Mouse (Mus musculus) stomach, postnatal 0 days (tissue): ENCODE results near the gene Ubald2. TPM values are rescaled to one million over a fixed set of nuclear protein-coding genes. Genes with fewer than 3 reads are reported as not detected.
A peak's percentile ranks its signal among the peaks of the same experiment; 100 is the strongest.
"Not testable (repeated sequence)": the region's sequence is repeated elsewhere in the genome, so short reads cannot be mapped to it uniquely, and the experiment has no call there.

ENCODE experiments used
- ATAC-seq: fragments of 200-750 bp; cut with Nextera tagmentation; 2 replicates; pipeline ENCODE4 v1.8.0; 2017; ENCODE audit not compliant: low FRiP score, low TSS enrichment
- DNase-seq: peaks from one replicate; pipeline ENCODE4 v3.0.0-alpha.2; 2016; ENCODE audit warnings: low spot score
- H3K27ac ChIP-seq: fragments of 300-500 bp; sonication (generic); replicated peaks from 2 replicates; pipeline ENCODE4 v1.5.1; 2014; ENCODE audit warnings: mild to moderate bottlenecking, control low read depth
- H3K27me3 ChIP-seq: fragments of 300-500 bp; sonication (generic); 2 replicates; pipeline ENCODE4 v1.6.1; 2014; ENCODE audit warnings: low read length; ENCODE audit not compliant: control insufficient read depth, insufficient read depth
- H3K36me3 ChIP-seq: fragments of 300-500 bp; sonication (generic); 2 replicates; pipeline ENCODE4 v1.6.1; 2014; ENCODE audit warnings: low read length, mixed read lengths; ENCODE audit not compliant: control insufficient read depth, insufficient read depth
- H3K4me1 ChIP-seq: fragments of 300-500 bp; sonication (generic); replicated peaks from 2 replicates; pipeline ENCODE4 v1.6.1; 2014; ENCODE audit warnings: antibody characterized with exemption; ENCODE audit not compliant: control insufficient read depth, insufficient read depth
- H3K4me2 ChIP-seq: fragments of 300-500 bp; sonication (generic); replicated peaks from 2 replicates; pipeline ENCODE4 v1.6.1; 2014; ENCODE audit warnings: low read depth, mild to moderate bottlenecking, control low read depth, moderate library complexity
- H3K4me3 ChIP-seq: fragments of 300-500 bp; sonication (generic); 2 replicates; pipeline ENCODE4 v1.5.1; 2014; ENCODE audit warnings: low read depth, low read length, control low read depth
- H3K9ac ChIP-seq: fragments of 300-500 bp; sonication (generic); 2 replicates; pipeline ENCODE4 v1.6.1; 2014; ENCODE audit warnings: mild to moderate bottlenecking, low read length, control low read depth, mixed read lengths
- H3K9me3 ChIP-seq: fragments of 300-500 bp; sonication (generic); 2 replicates; pipeline ENCODE4 v1.6.1; 2016; ENCODE audit warnings: low read length; ENCODE audit not compliant: control insufficient read depth
- CTCF ChIP-seq: IDR thresholded peaks from 2 replicates; pipeline ENCODE4 v1.5.1; 2016; ENCODE audit warnings: antibody characterized with exemption, low read depth, mild to moderate bottlenecking, moderate library complexity
- EP300 ChIP-seq: optimal IDR thresholded peaks from 2 replicates; pipeline ENCODE3; 2016; ENCODE audit warnings: antibody characterized with exemption
- WGBS: fragments of 180-500 bp; shearing (Covaris S2); extraction: QIAGEN DNeasy Blood & Tissue Kit; methylation state at CpG from one replicate; pipeline ENCODE4 v1.1.7; 2014; 5-methylcytosine and 5-hydroxymethylcytosine counted together
- polyA plus RNA-seq: library from polyadenylated mRNA; unstranded; fragments of >200 nt; fragmentation: Nextera tagmentation; extraction: Ambion mirVana; gene quantifications from 2 replicates; pipeline ENCODE4 v1.2.1, GENCODE M21; 2015

Ubald2 gene
- polyA plus RNA-seq, 1 experiment from 2014 or later: 35.7 TPM

- no peak overlapping the region for H3K9ac ChIP-seq
- no peak for TF ChIP-seq EP300
- H3K4me1 ChIP-seq: no peaks in the 10 kb centered on the region
- no peak for DNase-seq
- no peak for ATAC-seq
- no peaks in the 10 kb centered on the region for H3K36me3 ChIP-seq
- WGBS: 93% methylated on average over 4 of the region's 4 CpGs
- H3K4me2 ChIP-seq: no peak overlapping the region
- H3K9me3 ChIP-seq: no peaks in the 10 kb centered on the region
- H3K27me3 ChIP-seq: no peaks in the 10 kb centered on the region
- H3K4me3 ChIP-seq: no peak overlapping the region
- no peak overlapping the region for H3K27ac ChIP-seq
These were observed 28.3 kb upstream of the Ubald2 start for GRCm38 (mm10) chr11:116405601-116406000.

GRCm38 (mm10) chr11:116406231-116406728, 27.6 kb upstream of the Ubald2 start:
- TF ChIP-seq EP300: no peak
- no peak for TF ChIP-seq CTCF
- H3K4me3 ChIP-seq: no peak overlapping the region
- no peak overlapping the region for H3K27ac ChIP-seq
- no peak for DNase-seq
- H3K9me3 ChIP-seq: no peaks in the 10 kb centered on the region
- H3K36me3 ChIP-seq: no peaks in the 10 kb centered on the region
- no peak overlapping the region for H3K4me2 ChIP-seq
- H3K4me1 ChIP-seq: no peaks in the 10 kb centered on the region
- WGBS: 83% methylated on average over 16 of the region's 16 CpGs
- no peaks in the 10 kb centered on the region for H3K27me3 ChIP-seq
- ATAC-seq: no peak
- no peak overlapping the region for H3K9ac ChIP-seq

DNA sequence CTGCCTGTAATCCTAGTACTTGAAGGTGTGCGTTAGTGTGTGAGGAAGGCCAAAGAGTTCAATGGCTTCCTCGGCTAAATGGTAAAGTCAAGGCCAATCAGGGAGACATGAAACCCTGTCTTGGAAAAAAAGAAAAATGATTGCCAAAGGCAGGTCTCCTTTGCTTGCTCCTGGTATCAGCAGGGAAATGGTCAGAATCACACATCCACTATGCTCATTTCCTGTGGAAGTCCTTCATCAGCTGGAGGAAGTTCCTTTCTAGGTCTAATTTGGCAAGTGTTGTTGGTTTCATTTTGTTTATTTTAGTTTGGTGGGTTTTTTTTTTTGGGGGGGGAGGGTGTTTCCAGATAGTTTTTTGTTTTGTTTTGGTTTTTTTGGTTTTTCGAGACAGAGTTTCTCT, 24.9 kb upstream of the Ubald2 start:
- DNase-seq (no peak), ATAC-seq (no peak)
- no peak overlapping the region for H3K4me2 ChIP-seq
- no peaks in the 10 kb centered on the region for H3K36me3 ChIP-seq
- TF ChIP-seq EP300 (no peak), CTCF (no peak)
- WGBS: 89% methylated on average over 3 of the region's 3 CpGs
- H3K9me3 ChIP-seq: no peaks in the 10 kb centered on the region
- H3K27ac ChIP-seq: no peak overlapping the region
- H3K4me3 ChIP-seq: no peak overlapping the region
- H3K4me1 ChIP-seq: 0 out of 2 replicates have a peak, but pooled peaks cover 2% of the 10 kb centered on the region
- H3K9ac ChIP-seq: no peak overlapping the region
- no peaks in the 10 kb centered on the region for H3K27me3 ChIP-seq

GRCm38 (mm10) chr11:116410415-116410814, 23.5 kb upstream of the Ubald2 start:
- not testable (repeated sequence) for H3K4me1 ChIP-seq, H3K27me3 ChIP-seq, H3K4me2 ChIP-seq, H3K36me3 ChIP-seq, H3K4me3 ChIP-seq, H3K9ac ChIP-seq, ATAC-seq, DNase-seq, H3K27ac ChIP-seq, H3K9me3 ChIP-seq
- WGBS: 90% methylated on average over 3 of the region's 4 CpGs

DNA sequence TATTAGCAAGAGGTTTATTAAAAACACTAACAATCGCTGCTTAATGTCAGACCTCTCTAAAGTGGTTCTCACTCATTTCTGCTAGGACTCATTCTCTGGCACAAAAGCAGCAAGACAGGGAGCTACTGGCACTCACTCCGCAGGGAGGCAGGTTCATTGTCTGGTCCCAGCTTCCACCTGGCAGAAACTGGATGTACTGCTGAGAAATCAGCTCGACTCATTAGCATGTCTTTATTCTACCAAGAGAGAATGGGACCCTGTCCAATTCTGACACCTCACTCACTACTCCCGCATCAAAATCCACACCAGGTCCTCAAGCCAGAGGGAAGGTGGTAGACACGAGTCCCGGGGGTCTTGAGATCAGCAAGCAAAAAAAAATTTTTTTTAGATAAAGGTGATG, 22.3 kb upstream of the Ubald2 start:
- H3K4me1 ChIP-seq: 0 out of 2 replicates have a peak, but pooled peaks cover 2% of the 10 kb centered on the region
- 0 out of 2 replicates have a peak overlapping the region, but pooled peaks have one; percentile 62 for H3K4me3 ChIP-seq
- H3K9me3 ChIP-seq: no peaks in the 10 kb centered on the region
- DNase-seq (no peak), ATAC-seq (no peak)
- H3K36me3 ChIP-seq: no peaks in the 10 kb centered on the region
- no peak overlapping the region for H3K9ac ChIP-seq
- WGBS: 48% methylated on average over 6 of the region's 6 CpGs
- peak overlapping the region; percentile 95 for H3K4me2 ChIP-seq
- TF ChIP-seq CTCF: no peak
- TF ChIP-seq EP300: no peak
- H3K27ac ChIP-seq: no peak overlapping the region
- no peaks in the 10 kb centered on the region for H3K27me3 ChIP-seq

- H3K9me3 ChIP-seq: no peaks in the 10 kb centered on the region
- H3K36me3 ChIP-seq: no peaks in the 10 kb centered on the region
- peak overlapping the region; percentile 62 for H3K4me3 ChIP-seq
- H3K27me3 ChIP-seq: no peaks in the 10 kb centered on the region
- H3K4me1 ChIP-seq: 0 out of 2 replicates have a peak, but pooled peaks cover 2% of the 10 kb centered on the region
- DNase-seq: no peak
- peak overlapping the region; percentile 73 for H3K9ac ChIP-seq
- ATAC-seq: peak; percentile 57
- TF ChIP-seq CTCF (no peak), EP300 (no peak)
- peak overlapping the region; percentile 95 for H3K4me2 ChIP-seq
- H3K27ac ChIP-seq: no peak overlapping the region
- WGBS: under 1% methylated on average over 59 of the region's 76 CpGs
These were observed 21.7 kb upstream of the Ubald2 start for GRCm38 (mm10) chr11:116412028-116412827.
